Comparison of ENCODE assay signal across 16 mouse cellular contexts in the genomic region with DNA sequence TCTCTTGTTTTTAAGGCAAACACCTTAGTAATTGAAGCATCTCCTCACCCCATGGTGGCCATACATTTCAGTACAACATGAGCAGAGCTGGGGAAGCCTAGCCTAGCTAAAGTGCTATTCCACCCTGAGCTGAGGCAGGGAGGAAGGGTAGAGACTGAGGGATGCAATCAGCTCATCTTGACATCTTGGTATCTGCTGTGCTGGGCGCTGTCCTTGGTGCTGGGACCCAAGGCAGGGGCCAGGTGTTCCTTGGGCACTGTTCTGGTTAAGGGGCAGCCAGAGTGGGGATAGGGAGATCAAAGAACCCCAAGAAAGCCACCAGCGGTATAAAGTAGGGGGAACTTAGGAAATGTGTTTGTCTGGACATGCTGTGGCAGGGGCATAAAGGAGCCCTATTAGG.
DNase-seq lines count a peak whose midpoint lies in the region; ATAC-seq and TF ChIP-seq lines count a peak whose summit lies in the region.
"Had no signal": no experiment of that assay in that cellular context is flagged by ENCODE, and none has a peak within 500 bp of the region (broad histone marks: within the 10 kb centered on the region; RNA-seq: fewer than 3 reads in every experiment).

No protein-coding gene starts in this region.

- H3K9ac ChIP-seq in hindbrain, embryonic 11.5 days (ENCODE audit: low read depth, low read length) = no peak overlapping the region
- no peak overlapping the region for H3K9ac ChIP-seq in hindbrain, postnatal 0 days (replicated peaks; ENCODE audit: low read length)
- H3K9ac ChIP-seq in forebrain, embryonic 13.5 days = no peak overlapping the region
- H3K9ac ChIP-seq in forebrain, embryonic 16.5 days (replicated peaks; ENCODE audit: low read depth, low read length) = no peak overlapping the region
- H3K9ac ChIP-seq: embryonic facial prominence, embryonic 12.5 days had no signal

- ATAC-seq in hindbrain, embryonic 11.5 days (ENCODE audit: low FRiP score) = no peak
- ATAC-seq in hindbrain, postnatal 0 days = no peak
- no peak for ATAC-seq in forebrain, embryonic 13.5 days
- no peak for ATAC-seq in forebrain, embryonic 16.5 days

- peak; percentile 17 for DNase-seq in hindbrain, embryonic 11.5 days (ENCODE audit: low spot score)
- no peak for DNase-seq in hindbrain, postnatal 0 days (ENCODE audit: low spot score)
- peak; percentile 16 for DNase-seq in thymus, postnatal 14 days
- DNase-seq in thymus, adult 2 months = no peak
- DNase-seq in embryo, embryonic 11.5 days (ENCODE audit: low read depth, low spot score) = peak; percentile 35
- DNase-seq in gastrocnemius, postnatal 4 days (ENCODE audit: low spot score in 2 of 2) = no peak
- DNase-seq: cerebellum, adult 11-12 months; gastrocnemius, postnatal 10 days; heart, postnatal 4 days; kidney, adult 8-10 months had no signal

- H3K4me1 ChIP-seq in hindbrain, embryonic 11.5 days (replicated peaks; ENCODE audit: control insufficient read depth, insufficient read depth, low read length) = no peaks in the 10 kb centered on the region
- H3K4me1 ChIP-seq in hindbrain, postnatal 0 days (ENCODE audit: insufficient read depth, low read length) = no peaks in the 10 kb centered on the region
- no peaks in the 10 kb centered on the region for H3K4me1 ChIP-seq in thymus, adult 2 months (replicated peaks; ENCODE audit: control insufficient read depth, insufficient read depth, low read length)
- H3K4me1 ChIP-seq in forebrain, embryonic 13.5 days = no peaks in the 10 kb centered on the region
- no peaks in the 10 kb centered on the region for H3K4me1 ChIP-seq in forebrain, embryonic 16.5 days (replicated peaks; ENCODE audit: control insufficient read depth, insufficient read depth, low read length)
- H3K4me1 ChIP-seq: embryonic facial prominence, embryonic 12.5 days had no signal

- no peaks in the 10 kb centered on the region for H3K9me3 ChIP-seq in hindbrain, embryonic 11.5 days (ENCODE audit: control insufficient read depth, low read length)
- H3K9me3 ChIP-seq in hindbrain, postnatal 0 days (ENCODE audit: low read length) = no peaks in the 10 kb centered on the region
- no peaks in the 10 kb centered on the region for H3K9me3 ChIP-seq in forebrain, embryonic 13.5 days (replicated peaks)
- H3K9me3 ChIP-seq in forebrain, embryonic 16.5 days (ENCODE audit: control insufficient read depth, low read length) = no peaks in the 10 kb centered on the region
- H3K9me3 ChIP-seq: embryonic facial prominence, embryonic 12.5 days; heart, embryonic 10.5 days had no signal

- no peaks in the 10 kb centered on the region for H3K36me3 ChIP-seq in hindbrain, embryonic 11.5 days (ENCODE audit: control insufficient read depth, insufficient read depth, low read length)
- H3K36me3 ChIP-seq in hindbrain, postnatal 0 days (ENCODE audit: insufficient read depth, low read length) = no peaks in the 10 kb centered on the region
- H3K36me3 ChIP-seq in thymus, adult 2 months (ENCODE audit: control insufficient read depth, insufficient read depth, low read length) = no peaks in the 10 kb centered on the region
- no peaks in the 10 kb centered on the region for H3K36me3 ChIP-seq in forebrain, embryonic 13.5 days (ENCODE audit: poor library complexity, severe bottlenecking)
- H3K36me3 ChIP-seq in forebrain, embryonic 16.5 days (ENCODE audit: control insufficient read depth, insufficient read depth) = no peaks in the 10 kb centered on the region
- H3K36me3 ChIP-seq: embryonic facial prominence, embryonic 12.5 days; heart, embryonic 10.5 days had no signal

- H3K4me2 ChIP-seq in hindbrain, embryonic 11.5 days (replicated peaks; ENCODE audit: low read depth, low read length) = no peak overlapping the region
- no peak overlapping the region for H3K4me2 ChIP-seq in hindbrain, postnatal 0 days (ENCODE audit: low read depth, low read length)
- H3K4me2 ChIP-seq in forebrain, embryonic 13.5 days = no peak overlapping the region
- H3K4me2 ChIP-seq in forebrain, embryonic 16.5 days (ENCODE audit: low read length) = no peak overlapping the region
- H3K4me2 ChIP-seq: embryonic facial prominence, embryonic 12.5 days had no signal

- no peak for TF ChIP-seq CTCF in hindbrain, postnatal 0 days (IDR thresholded peaks at IDR 0.05; ENCODE audit: low read depth)
- TF ChIP-seq CTCF in thymus, adult 2 months (IDR thresholded peaks at IDR 0.05; ENCODE audit: borderline replicate concordance, control insufficient read depth, extremely low read depth, insufficient read depth, low read length, poor library complexity) = no peak

- no peak for TF ChIP-seq POLR2A in thymus, adult 2 months (IDR thresholded peaks at IDR 0.05; ENCODE audit: control insufficient read depth, extremely low read depth, insufficient read depth, low read length, poor library complexity)

- H3K27ac ChIP-seq in hindbrain, embryonic 11.5 days (ENCODE audit: low read depth, low read length) = no peak overlapping the region
- H3K27ac ChIP-seq in hindbrain, postnatal 0 days = no peak overlapping the region
- no peak overlapping the region for H3K27ac ChIP-seq in thymus, adult 2 months (ENCODE audit: control insufficient read depth, insufficient read depth, low read length)
- no peak overlapping the region for H3K27ac ChIP-seq in forebrain, embryonic 13.5 days
- H3K27ac ChIP-seq in forebrain, embryonic 16.5 days (ENCODE audit: low read length) = no peak overlapping the region
- H3K27ac ChIP-seq: embryonic facial prominence, embryonic 12.5 days; heart, embryonic 10.5 days; macrophage; stomach, postnatal 0 days had no signal

- no peaks in the 10 kb centered on the region for H3K27me3 ChIP-seq in hindbrain, embryonic 11.5 days (ENCODE audit: control insufficient read depth, insufficient read depth, low read length)
- no peaks in the 10 kb centered on the region for H3K27me3 ChIP-seq in hindbrain, postnatal 0 days (ENCODE audit: insufficient read depth, low read length)
- no peaks in the 10 kb centered on the region for H3K27me3 ChIP-seq in thymus, adult 2 months (ENCODE audit: control insufficient read depth, insufficient read depth, low read length)
- no peaks in the 10 kb centered on the region for H3K27me3 ChIP-seq in forebrain, embryonic 13.5 days
- no peaks in the 10 kb centered on the region for H3K27me3 ChIP-seq in forebrain, embryonic 16.5 days (replicated peaks; ENCODE audit: control insufficient read depth, insufficient read depth, low read length)
- H3K27me3 ChIP-seq: embryonic facial prominence, embryonic 12.5 days had no signal

- no peak overlapping the region for H3K4me3 ChIP-seq in hindbrain, embryonic 11.5 days (ENCODE audit: low read depth, low read length)
- H3K4me3 ChIP-seq in hindbrain, postnatal 0 days (ENCODE audit: low read length) = no peak overlapping the region
- H3K4me3 ChIP-seq in thymus, adult 2 months (ENCODE audit: control insufficient read depth, insufficient read depth, low read length) = no peak overlapping the region
- H3K4me3 ChIP-seq in forebrain, embryonic 13.5 days = no peak overlapping the region
- no peak overlapping the region for H3K4me3 ChIP-seq in forebrain, embryonic 16.5 days (replicated peaks; ENCODE audit: low read length)
- H3K4me3 ChIP-seq: embryonic facial prominence, embryonic 12.5 days; heart, embryonic 10.5 days had no signal

- 11% methylated on average over 2 of the region's 2 CpGs for WGBS in hindbrain, embryonic 11.5 days
- WGBS in hindbrain, postnatal 0 days = 31% methylated on average over 2 of the region's 2 CpGs
- 13% methylated on average over 2 of the region's 2 CpGs for WGBS in thymus, adult 2 months
- 21% methylated on average over 2 of the region's 2 CpGs for WGBS in forebrain, embryonic 13.5 days
- WGBS in forebrain, embryonic 16.5 days = 7% methylated on average over 2 of the region's 2 CpGs

Comparison
In these comparisons a context has a peak if more than half of its experiments do, and no peak if none do; other contexts are left out.
1. DNase-seq: peak in hindbrain, embryonic 11.5 days (single experiment), thymus, postnatal 14 days (single experiment) and embryo, embryonic 11.5 days (single experiment); none in hindbrain, postnatal 0 days (single experiment), thymus, adult 2 months (single experiment) and gastrocnemius, postnatal 4 days (0 of 2).